Mouse (Mus musculus) spleen, postnatal 36 days (tissue): ENCODE measurements around the gene Cebpg.

ENCODE experiments used
- DNase-seq, 2 experiments: peaks; one replicate each; pipeline ENCODE4 v3.0.0; 2022; ENCODE audit warnings: low spot score in 2 of 2, mixed read lengths in 1 of 2

The Cebpg gene

GRCm38 (mm10) chr7:35054286-35054685 is 2.1 kb downstream of the Cebpg start:
- DNase-seq, result no peak

DNA sequence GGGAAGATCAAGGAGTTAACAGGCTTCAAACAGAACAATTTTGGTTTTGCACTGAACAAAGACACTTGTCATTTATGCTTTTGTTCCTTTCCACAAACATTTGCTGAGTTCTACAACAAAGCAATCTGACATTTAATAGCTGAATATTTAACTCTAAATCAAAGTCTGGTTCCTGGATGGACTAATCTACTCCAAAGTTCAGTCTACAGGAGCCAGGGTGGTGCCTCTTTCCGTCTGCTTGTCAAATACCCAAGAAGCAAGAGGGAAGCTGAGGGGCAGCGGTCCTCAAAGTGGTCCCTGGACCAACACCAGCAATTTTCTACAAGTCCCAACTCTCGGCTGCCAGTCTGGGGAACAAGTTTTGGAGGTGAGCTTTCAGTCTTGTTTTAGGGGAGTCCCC is 3.2 kb downstream of the Cebpg start:
- no peak for DNase-seq

GRCm38 (mm10) chr7:35050540-35050939 is 5.8 kb downstream of the Cebpg start:
- no peak for DNase-seq

- DNase-seq, result no peak
Measured at GRCm38 (mm10) chr7:35046091-35046490, 10.3 kb downstream of the Cebpg start.

DNA sequence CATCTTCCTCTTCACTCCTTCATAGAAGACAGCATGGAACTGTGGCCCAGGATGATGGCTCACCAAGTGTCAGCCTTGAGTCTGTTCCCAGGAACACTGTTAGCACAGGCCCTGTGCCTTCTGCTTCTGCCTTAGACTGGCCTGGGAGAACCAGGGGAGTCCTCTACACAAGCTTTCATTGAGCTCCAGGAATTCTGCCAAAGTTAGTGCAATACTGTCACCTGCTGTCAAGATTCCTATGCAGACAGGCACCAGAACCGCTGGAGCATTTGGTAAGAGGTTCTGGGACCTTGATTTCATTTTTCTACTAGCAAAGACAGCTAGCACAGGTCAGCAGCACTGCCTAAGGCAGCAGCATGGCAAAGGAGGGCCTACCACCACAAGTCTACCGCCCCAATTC is 11.7 kb downstream of the Cebpg start:
- no peak for DNase-seq

DNA sequence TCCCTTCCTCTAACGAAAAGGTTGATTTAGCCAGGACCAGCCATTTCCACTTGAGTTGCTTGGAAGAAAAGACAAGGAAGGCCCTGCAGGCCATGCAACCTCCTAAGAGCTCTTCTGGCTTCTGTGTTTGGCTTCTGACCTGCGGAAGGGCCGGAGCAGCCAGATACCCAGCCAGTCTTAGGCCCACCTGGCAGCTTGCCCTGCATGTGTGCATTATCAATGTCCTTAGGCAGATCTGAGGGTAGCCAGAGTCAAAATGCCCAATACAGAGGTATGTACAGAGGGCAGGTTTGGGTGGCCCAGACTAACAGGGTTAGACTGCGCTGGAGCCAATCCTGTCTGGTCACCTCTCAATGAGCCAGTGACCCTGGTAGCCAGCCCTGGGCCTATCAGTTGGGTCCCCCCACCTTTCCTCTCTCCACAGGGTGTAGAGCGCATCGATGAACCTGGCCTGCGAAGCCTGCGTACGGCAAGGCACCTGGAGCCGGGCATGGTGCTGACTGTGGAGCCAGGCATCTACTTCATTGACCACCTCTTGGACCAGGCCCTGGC is 13.0 kb downstream of the Cebpg start:
- DNase-seq, result no peak

DNA sequence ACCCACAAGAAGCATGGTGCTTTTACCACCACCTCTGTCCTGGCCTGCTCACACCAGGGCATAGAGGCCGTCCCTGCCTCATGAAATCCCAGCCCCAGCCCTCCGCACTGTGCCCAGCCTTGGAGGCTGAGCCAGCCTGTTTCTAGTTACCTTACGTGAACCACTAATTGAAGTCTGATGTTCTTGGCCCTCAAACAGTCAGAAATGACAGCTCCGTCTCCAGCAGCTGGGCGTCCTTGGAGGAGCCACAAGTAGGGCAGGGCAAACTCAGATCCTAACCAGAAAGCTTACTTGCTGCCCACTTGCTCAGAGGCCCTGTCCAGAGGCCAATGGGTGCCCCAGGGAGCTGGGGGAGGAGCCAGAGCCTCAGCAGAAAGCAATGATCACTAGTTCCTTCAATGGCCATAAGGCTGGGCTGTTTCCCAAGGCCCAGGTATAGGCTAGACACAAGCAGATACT is 13.6 kb downstream of the Cebpg start:
- DNase-seq, result no peak

DNA sequence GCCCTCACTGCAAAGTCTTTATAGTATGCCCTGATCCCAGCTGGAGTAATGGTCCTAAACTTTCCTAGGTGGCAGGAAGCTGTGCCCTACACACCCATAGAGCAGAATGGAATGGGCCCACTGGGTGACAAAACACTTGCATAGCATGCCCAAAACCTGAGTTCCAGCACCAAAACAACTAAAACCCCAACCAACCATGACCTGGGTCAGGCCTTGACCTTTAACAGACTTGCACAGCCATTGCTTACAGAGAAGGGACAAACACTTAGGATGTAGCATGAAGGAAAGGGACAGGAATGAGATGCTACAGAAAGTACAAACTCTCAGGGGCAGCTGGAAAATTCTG is 14.2 kb downstream of the Cebpg start:
- no peak for DNase-seq

GRCm38 (mm10) chr7:35041286-35042208 is 14.8 kb downstream of the Cebpg start:
- DNase-seq, result no peak

- DNase-seq, result no peak
Measured at GRCm38 (mm10) chr7:35040176-35040972, 16.0 kb downstream of the Cebpg start.

- DNase-seq, result no peak
Measured at GRCm38 (mm10) chr7:35037408-35037807, 19.0 kb downstream of the Cebpg start.

- DNase-seq, result no peak
Measured at GRCm38 (mm10) chr7:35036266-35036731, 20.1 kb downstream of the Cebpg start.

- no peak for DNase-seq
Measured at GRCm38 (mm10) chr7:35035565-35035964, 20.8 kb downstream of the Cebpg start.

- DNase-seq, result no peak
Measured at GRCm38 (mm10) chr7:35035141-35035553, 21.2 kb downstream of the Cebpg start.

DNA sequence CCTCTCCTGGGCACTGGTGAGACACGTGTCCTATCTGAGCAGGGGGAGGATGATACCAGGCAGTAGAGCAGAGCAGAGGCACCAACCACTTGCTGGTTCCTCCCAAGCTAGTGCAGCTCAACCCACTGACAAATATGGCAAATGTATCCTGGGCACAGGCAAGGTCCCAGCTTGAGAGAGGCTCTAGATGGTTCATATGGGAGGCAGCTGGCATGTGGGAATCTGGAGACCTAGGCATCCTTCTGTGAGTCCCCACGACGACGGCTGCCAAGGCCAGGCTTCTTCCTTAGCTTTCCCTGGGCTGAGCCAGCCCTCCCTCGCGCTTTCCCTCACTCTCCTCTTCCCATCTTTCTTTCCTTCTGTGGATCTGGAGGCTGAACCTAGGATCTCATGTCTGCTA is 25.8 kb downstream of the Cebpg start:
- no peak for DNase-seq

DNA sequence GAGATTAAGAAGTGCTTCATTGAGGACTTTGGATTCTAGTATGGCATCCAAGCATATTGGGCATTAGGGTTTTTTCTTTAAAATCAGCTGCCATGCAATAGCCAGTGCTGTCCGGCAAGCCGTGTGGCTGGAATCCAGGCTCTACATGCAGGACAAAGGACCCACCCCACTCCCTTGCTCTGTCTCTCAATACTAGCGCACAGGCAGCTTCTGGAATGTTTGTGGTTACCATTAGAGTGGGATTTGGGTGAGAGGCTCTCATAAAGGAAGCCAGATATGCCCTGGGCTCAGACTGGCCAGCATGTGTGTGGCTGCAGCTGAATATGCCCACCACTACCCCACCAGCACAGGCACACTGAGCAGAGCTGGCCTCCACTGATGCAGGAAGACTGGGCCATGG is 26.7 kb downstream of the Cebpg start:
- no peak for DNase-seq

DNA sequence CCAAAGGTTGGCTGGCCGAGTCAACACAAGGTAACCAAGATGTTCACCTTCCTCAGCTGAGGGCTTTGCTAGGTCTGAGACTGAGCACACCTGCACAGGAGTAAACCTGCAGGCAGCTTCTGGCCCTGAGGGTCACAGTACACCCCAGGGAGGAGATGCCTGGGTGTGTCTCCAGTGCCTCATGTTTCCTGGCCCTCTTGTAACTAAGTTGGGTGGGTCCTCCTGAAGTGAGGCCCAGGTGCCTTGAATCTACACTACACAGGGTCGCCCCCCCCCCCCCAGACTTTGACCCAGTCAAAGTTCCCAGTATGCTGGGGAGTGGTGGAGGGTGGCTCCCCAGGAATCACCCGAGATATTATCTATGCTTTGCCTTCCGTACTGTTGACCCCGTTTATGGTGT is 27.1 kb downstream of the Cebpg start:
- DNase-seq, result no peak

- DNase-seq, result peak in 1 of 2 experiments; percentile 16
Measured at GRCm38 (mm10) chr7:35028559-35028958, 27.8 kb downstream of the Cebpg start.

DNA sequence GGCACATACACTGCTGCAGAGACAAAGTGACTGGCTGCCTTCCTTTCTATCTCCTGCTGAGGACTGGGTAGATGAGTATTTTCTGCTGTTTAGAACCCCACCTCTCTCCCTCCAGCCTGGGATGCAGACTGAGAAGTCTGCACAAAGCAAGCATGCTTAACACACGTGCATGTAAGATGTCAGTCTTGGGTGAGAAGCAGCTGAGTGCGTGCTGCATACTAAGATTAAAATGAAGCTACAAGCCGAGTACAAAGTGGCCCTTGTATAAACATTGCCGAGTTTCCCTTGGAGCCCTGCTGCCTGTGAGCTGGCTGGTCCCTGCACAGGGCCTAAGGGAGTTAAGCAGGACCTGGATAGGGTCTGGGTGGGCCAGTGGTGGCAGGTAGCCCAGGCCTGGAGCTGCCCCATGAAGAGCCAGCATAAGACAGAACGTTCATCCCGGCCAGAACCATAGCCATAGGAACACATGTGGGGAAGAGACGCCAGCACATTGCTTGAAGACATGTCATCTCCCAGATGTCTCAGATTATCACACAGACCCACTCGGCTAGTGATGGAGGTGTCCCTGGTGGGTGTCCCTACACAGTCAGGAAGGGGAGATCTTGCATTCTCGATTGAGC is 28.5 kb downstream of the Cebpg start:
- no peak for DNase-seq

DNA sequence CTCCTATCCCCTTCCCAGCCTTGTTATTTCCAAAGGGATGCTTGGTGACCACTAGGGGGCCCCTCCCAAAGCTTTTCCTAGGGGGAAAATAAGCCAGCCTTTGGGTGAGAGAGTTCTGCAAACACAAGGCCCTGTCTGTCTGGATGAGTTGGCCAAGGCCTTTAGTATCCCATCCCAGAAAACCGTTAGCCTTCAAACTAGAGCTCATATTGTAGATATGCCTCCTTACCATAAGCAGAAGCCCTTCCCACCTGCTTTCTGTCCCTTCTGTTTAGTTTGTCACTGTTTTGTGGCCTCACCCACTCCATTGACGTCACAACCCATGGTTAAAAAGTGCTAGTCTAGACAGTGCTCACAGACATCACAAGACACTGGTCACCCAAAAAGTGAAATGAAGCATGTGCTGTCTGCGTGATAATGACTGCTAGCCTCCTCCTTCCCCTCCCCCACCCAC is 29.5 kb downstream of the Cebpg start:
- DNase-seq, result no peak

DNA sequence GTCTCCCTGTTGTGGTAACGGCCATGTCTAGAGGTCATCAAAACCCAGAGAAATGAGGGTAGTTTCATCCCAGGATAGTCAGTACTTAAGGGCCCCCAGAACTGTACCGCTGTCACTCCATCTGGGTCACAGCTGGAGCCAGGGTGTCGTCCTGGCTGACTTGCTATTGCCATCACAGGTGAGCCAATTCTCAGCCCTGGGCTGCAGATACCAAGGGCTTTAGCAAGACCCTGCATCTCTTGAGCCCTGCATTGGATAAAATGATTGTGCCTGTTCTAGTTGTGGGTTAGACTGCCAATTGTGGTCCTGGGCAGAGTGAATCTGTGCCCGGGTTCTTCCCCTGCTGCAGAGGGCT is 30.1 kb downstream of the Cebpg start:
- DNase-seq, result no peak
